Comparison of ENCODE assay signal across 8 mouse cellular contexts in the genomic region with DNA sequence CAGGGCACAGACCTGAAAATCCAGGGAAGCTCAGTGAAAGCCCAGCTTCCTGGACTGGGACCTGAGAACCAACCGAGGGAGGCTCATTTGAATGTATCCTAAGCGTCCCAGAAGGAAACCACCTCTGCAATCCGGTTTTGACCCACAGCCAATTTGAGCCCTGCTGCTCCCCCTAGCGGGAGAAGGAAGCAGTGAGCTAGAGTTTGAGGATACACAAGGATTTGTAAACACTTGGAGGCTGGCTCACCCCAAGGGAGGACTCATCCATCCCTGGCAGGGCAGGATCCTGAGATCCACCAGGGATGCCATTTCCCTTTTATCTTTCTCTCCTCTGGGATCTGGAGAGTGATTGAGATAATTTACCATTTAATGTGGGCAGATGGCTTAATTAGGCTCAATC. TPM values are rescaled to one million over a fixed set of nuclear protein-coding genes. Genes with fewer than 3 reads are reported as not detected.
A peak's percentile ranks its signal among the peaks of the same experiment; 100 is the strongest.
DNase-seq lines count a peak whose midpoint lies in the region; ATAC-seq and TF ChIP-seq lines count a peak whose summit lies in the region.

No protein-coding gene starts in this region.

- H3K4me1 ChIP-seq in ES-E14 (ENCODE audit: control insufficient read depth in 2 of 2, insufficient read depth in 2 of 2, low read length in 2 of 2, poor library complexity in 1 of 2) = peaks cover 0 to 2% of the 10 kb centered on the region in 2 experiments; a peak in 1 of 4 replicates
- peaks cover 5% of the 10 kb centered on the region; the same call in 1 of the 2 replicates for H3K4me1 ChIP-seq in hindbrain, postnatal 0 days (ENCODE audit: insufficient read depth, low read length)
- no peaks in the 10 kb centered on the region for H3K4me1 ChIP-seq in liver, embryonic 14.5 days (replicated peaks; ENCODE audit: control insufficient read depth in 2 of 2, insufficient read depth in 2 of 2, low read length in 1 of 2)

- in situ Hi-C loops in ES-E14 (cut with MboI; ENCODE audit: low sequenced_read_pairs in 2 of 2, unreplicated experiment in 2 of 2) = no loop called here

- TF ChIP-seq CTCF in hindbrain, postnatal 0 days (IDR thresholded peaks at IDR 0.05; ENCODE audit: low read depth) = peak; percentile 81
- TF ChIP-seq CTCF in liver, embryonic 14.5 days (IDR thresholded peaks at IDR 0.05; ENCODE audit: low read depth) = peak; percentile 87

- 0 out of 2 replicates have a peak overlapping the region, but pooled peaks have one; percentile 16 for H3K9ac ChIP-seq in ES-E14 (ENCODE audit: insufficient read depth, low read depth, low read length, poor library complexity, severe bottlenecking)
- no peak overlapping the region for H3K9ac ChIP-seq in hindbrain, postnatal 0 days (replicated peaks; ENCODE audit: low read length)
- no peak overlapping the region for H3K9ac ChIP-seq in liver, embryonic 14.5 days (replicated peaks)

- no peak for TF ChIP-seq EP300 in liver, embryonic 14.5 days (IDR thresholded peaks at IDR 0.05; ENCODE audit: low read depth)

- peak; percentile 66 for ATAC-seq in frontal cortex, adult (ENCODE audit: low TSS enrichment)
- 0 out of 2 replicates have a peak, but pooled peaks have one; percentile 24 for ATAC-seq in hindbrain, postnatal 0 days
- ATAC-seq in liver, embryonic 14.5 days (ENCODE audit: insufficient read depth) = no peak

- 4% methylated on average over 4 of the region's 4 CpGs for WGBS in hindbrain, postnatal 0 days
- WGBS in liver, embryonic 14.5 days (ENCODE audit: insufficient replicate concordance) = 1% methylated on average over 4 of the region's 4 CpGs

- no peak overlapping the region for H3K4me3 ChIP-seq in ES-E14 (ENCODE audit: insufficient read depth in 1 of 2, low read depth in 1 of 2, low read length in 2 of 2, poor library complexity in 1 of 2, severe bottlenecking in 1 of 2)
- no peak overlapping the region for H3K4me3 ChIP-seq in hindbrain, postnatal 0 days (ENCODE audit: low read length)
- no peak overlapping the region for H3K4me3 ChIP-seq in liver, embryonic 14.5 days (ENCODE audit: insufficient read depth in 1 of 2, low read depth in 2 of 2, low read length in 2 of 2)

- H3K4me2 ChIP-seq in hindbrain, postnatal 0 days (ENCODE audit: low read depth, low read length) = no peak overlapping the region
- H3K4me2 ChIP-seq in liver, embryonic 14.5 days (ENCODE audit: low read depth) = no peak overlapping the region

- no peaks in the 10 kb centered on the region for H3K9me3 ChIP-seq in ES-E14 (ENCODE audit: control insufficient read depth, insufficient read depth, low read depth, low read length)
- H3K9me3 ChIP-seq in hindbrain, postnatal 0 days (ENCODE audit: low read length) = no peaks in the 10 kb centered on the region
- H3K9me3 ChIP-seq in liver, embryonic 14.5 days (ENCODE audit: control insufficient read depth, low read length) = no peaks in the 10 kb centered on the region

- DNase-seq in 416B (ENCODE audit: low read depth) (peak; percentile 54), ES-E14 (ENCODE audit: low read depth, low spot score) (peak; percentile 86)
- peak; percentile 47 for DNase-seq in c-Kit-positive CD71-positive TER-119-positive erythroid progenitor cells, embryonic 14.5 days (ENCODE audit: low spot score)
- peak; percentile 78 for DNase-seq in hindbrain, postnatal 0 days (ENCODE audit: low spot score)
- peak; percentile 15 to 26 (median 19) for DNase-seq in liver, embryonic 14.5 days (ENCODE audit: low read depth in 3 of 3, low spot score in 3 of 3)
- peak; percentile 22 for DNase-seq in retina, adult 2 months (ENCODE audit: low read depth, low spot score)
- peak; percentile 80 for DNase-seq in thymus, postnatal 4 days

- no peaks in the 10 kb centered on the region for H3K36me3 ChIP-seq in ES-E14 (ENCODE audit: control insufficient read depth, insufficient read depth, low read length, poor library complexity, severe bottlenecking)
- no peaks in the 10 kb centered on the region for H3K36me3 ChIP-seq in hindbrain, postnatal 0 days (ENCODE audit: insufficient read depth, low read length)
- H3K36me3 ChIP-seq in liver, embryonic 14.5 days (replicated peaks; ENCODE audit: control insufficient read depth, insufficient read depth, low read depth) = no peaks in the 10 kb centered on the region

- H3K27ac ChIP-seq in ES-E14 (ENCODE audit: insufficient read depth, low read depth, low read length, poor library complexity, severe bottlenecking) = no peak overlapping the region
- H3K27ac ChIP-seq in hindbrain, postnatal 0 days = no peak overlapping the region
- H3K27ac ChIP-seq in liver, embryonic 14.5 days = no peak overlapping the region

- no peaks in the 10 kb centered on the region for H3K27me3 ChIP-seq in hindbrain, postnatal 0 days (ENCODE audit: insufficient read depth, low read length)
- H3K27me3 ChIP-seq in liver, embryonic 14.5 days (ENCODE audit: control insufficient read depth, insufficient read depth, low read length) = no peaks in the 10 kb centered on the region

TF ChIP-seq in ES-E14, 5 proteins besides CTCF, POLR2A, EP300 and RAD21:
- no peak for TF ChIP-seq MAFK (IDR thresholded peaks at IDR 0.05; ENCODE audit: insufficient read depth, low read depth, low read length)
- TF ChIP-seq CHD2 (IDR thresholded peaks at IDR 0.05; ENCODE audit: low read depth, low read length) = no peak
- TF ChIP-seq ZC3H11A (IDR thresholded peaks at IDR 0.05; ENCODE audit: borderline replicate concordance, low read depth, low read length) = no peak; the same call in 1 of the 2 replicates

RNA-seq across cellular contexts. Expression of a gene that starts 45.9 kb away (rescaled TPM):
- total RNA-seq in ES-E14 (2012; rRNA removed) = 48.5 and 53.8 TPM in 2 replicates
- total RNA-seq in hindbrain, postnatal 0 days (2014; rRNA removed) = 20.0 and 20.9 TPM in 2 replicates
- polyA plus RNA-seq in hindbrain, postnatal 0 days (2015; fragmentation: Nextera tagmentation; extraction: Ambion mirVana) = 6.3 TPM in 2 replicates
- polyA plus RNA-seq in liver, embryonic 14.5 days (2012; rRNA removed) = 3.4 and 4.8 TPM in 2 replicates
- 8.7 and 9.0 TPM in 2 replicates for polyA plus RNA-seq in liver, embryonic 14.5 days (2014; fragmentation: Nextera tagmentation; extraction: Ambion mirVana)

Comparison
In these comparisons a context has a peak if more than half of its experiments do, and no peak if none do; other contexts are left out.
1. DNase-seq: peak in every context shown above with its lines; median percentile 86 in ES-E14; 80 in thymus, postnatal 4 days; 78 in hindbrain, postnatal 0 days; 54 in 416B; 47 in c-Kit-positive CD71-positive TER-119-positive erythroid progenitor cells, embryonic 14.5 days; 22 in retina, adult 2 months; 19 in liver, embryonic 14.5 days.